Mouse (Mus musculus): ENCODE results near the gene Ppfibp2. TPM values are rescaled to one million over a fixed set of nuclear protein-coding genes. Genes with fewer than 3 reads are reported as not detected.

Ppfibp2 gene
- polyA plus RNA-seq (2014; fragmentation: Nextera tagmentation; extraction: Ambion mirVana), result 3.2 and 4.2 TPM in 2 replicates

GRCm38 (mm10) chr7:107594857-107595402 is at the start of gene Ppfibp2:
Gene Ppfibp2, plus strand, starts transcription at chr7:107595207.
- Histone ChIP-seq H3K4me2 (ENCODE audit: low read depth, low read length, severe bottlenecking) (peak within 1 kb of the TSS; percentile 77), H3K27me3 (ENCODE audit: control insufficient read depth, insufficient read depth, low read length) (no peaks in the 10 kb centered on the region; the same call in 1 of the 2 replicates), H3K4me3 (ENCODE audit: low read depth, low read length) (peak within 1 kb of the TSS; percentile 46), H3K9me3 (ENCODE audit: control insufficient read depth, low read length) (no peaks in the 10 kb centered on the region), H3K4me1 (replicated peaks; ENCODE audit: control insufficient read depth, insufficient read depth, low read length) (peaks cover 2% of the 10 kb centered on the region; the same call in 1 of the 2 replicates), H3K36me3 (ENCODE audit: control insufficient read depth, insufficient read depth, low read length) (no peaks in the 10 kb centered on the region), H3K9ac (ENCODE audit: low read length) (peak within 1 kb of the TSS; percentile 43), H3K27ac (ENCODE audit: low read depth, low read length) (no peak within 1 kb of the TSS)
- DNase-seq (ENCODE audit: low spot score) (peak; percentile 95), ATAC-seq (replicated peaks; ENCODE audit: low FRiP score) (peak; percentile 99)
- WGBS, result under 1% methylated on average over 24 of the region's 24 CpGs

- no peaks in the 10 kb centered on the region for H3K36me3 ChIP-seq (ENCODE audit: control insufficient read depth, insufficient read depth, low read length)
- DNase-seq (ENCODE audit: low spot score) (no peak), ATAC-seq (replicated peaks; ENCODE audit: low FRiP score) (no peak)
- no peak overlapping the region for H3K4me2 ChIP-seq (ENCODE audit: low read depth, low read length, severe bottlenecking)
- WGBS, result 90% methylated on average over 3 of the region's 3 CpGs
- H3K27ac ChIP-seq (ENCODE audit: low read depth, low read length), result no peak overlapping the region
- no peaks in the 10 kb centered on the region for H3K4me1 ChIP-seq (replicated peaks; ENCODE audit: control insufficient read depth, insufficient read depth, low read length)
- no peak overlapping the region for H3K4me3 ChIP-seq (ENCODE audit: low read depth, low read length)
- no peak overlapping the region for H3K9ac ChIP-seq (ENCODE audit: low read length)
- no peaks in the 10 kb centered on the region for H3K27me3 ChIP-seq (ENCODE audit: control insufficient read depth, insufficient read depth, low read length)
- H3K9me3 ChIP-seq (ENCODE audit: control insufficient read depth, low read length), result no peaks in the 10 kb centered on the region
Measured at GRCm38 (mm10) chr7:107547872-107548271, 47.1 kb upstream of the Ppfibp2 start.

- Histone ChIP-seq H3K36me3 (ENCODE audit: control insufficient read depth, insufficient read depth, low read length) (no peaks in the 10 kb centered on the region), H3K27me3 (ENCODE audit: control insufficient read depth, insufficient read depth, low read length) (no peaks in the 10 kb centered on the region), H3K27ac (ENCODE audit: low read depth, low read length) (no peak overlapping the region), H3K9ac (ENCODE audit: low read length) (no peak overlapping the region), H3K4me3 (ENCODE audit: low read depth, low read length) (no peak overlapping the region), H3K4me1 (replicated peaks; ENCODE audit: control insufficient read depth, insufficient read depth, low read length) (no peaks in the 10 kb centered on the region), H3K9me3 (ENCODE audit: control insufficient read depth, low read length) (no peaks in the 10 kb centered on the region), H3K4me2 (ENCODE audit: low read depth, low read length, severe bottlenecking) (no peak overlapping the region)
- no peak for ATAC-seq (replicated peaks; ENCODE audit: low FRiP score)
- no peak for DNase-seq (ENCODE audit: low spot score)
- 78% methylated on average over 1 of the region's 1 CpGs for WGBS
Measured at GRCm38 (mm10) chr7:107553461-107553860, 41.5 kb upstream of the Ppfibp2 start.

GRCm38 (mm10) chr7:107555906-107556305 is 39.1 kb upstream of the Ppfibp2 start:
- no peak for ATAC-seq (replicated peaks; ENCODE audit: low FRiP score)

GRCm38 (mm10) chr7:107560675-107561074 is 34.3 kb upstream of the Ppfibp2 start:
- ATAC-seq (replicated peaks; ENCODE audit: low FRiP score), result no peak
- Histone ChIP-seq H3K36me3 (ENCODE audit: control insufficient read depth, insufficient read depth, low read length) (no peaks in the 10 kb centered on the region), H3K4me2 (ENCODE audit: low read depth, low read length, severe bottlenecking) (no peak overlapping the region), H3K4me3 (ENCODE audit: low read depth, low read length) (no peak overlapping the region), H3K9me3 (ENCODE audit: control insufficient read depth, low read length) (no peaks in the 10 kb centered on the region), H3K27ac (ENCODE audit: low read depth, low read length) (no peak overlapping the region), H3K27me3 (ENCODE audit: control insufficient read depth, insufficient read depth, low read length) (no peaks in the 10 kb centered on the region), H3K9ac (ENCODE audit: low read length) (no peak overlapping the region), H3K4me1 (replicated peaks; ENCODE audit: control insufficient read depth, insufficient read depth, low read length) (no peaks in the 10 kb centered on the region)
- 86% methylated on average over 2 of the region's 2 CpGs for WGBS
- no peak for DNase-seq (ENCODE audit: low spot score)

More at GRCm38 (mm10) chr7:107555906-107556305, 39.1 kb upstream of the Ppfibp2 start:
- no peak overlapping the region for H3K4me3 ChIP-seq (ENCODE audit: low read depth, low read length)
- H3K4me1 ChIP-seq (replicated peaks; ENCODE audit: control insufficient read depth, insufficient read depth, low read length), result no peaks in the 10 kb centered on the region
- 75% methylated on average over 3 of the region's 3 CpGs for WGBS
- no peaks in the 10 kb centered on the region for H3K9me3 ChIP-seq (ENCODE audit: control insufficient read depth, low read length)
- H3K9ac ChIP-seq (ENCODE audit: low read length), result no peak overlapping the region
- no peaks in the 10 kb centered on the region for H3K27me3 ChIP-seq (ENCODE audit: control insufficient read depth, insufficient read depth, low read length)
- H3K36me3 ChIP-seq (ENCODE audit: control insufficient read depth, insufficient read depth, low read length), result no peaks in the 10 kb centered on the region
- H3K27ac ChIP-seq (ENCODE audit: low read depth, low read length), result no peak overlapping the region
- no peak overlapping the region for H3K4me2 ChIP-seq (ENCODE audit: low read depth, low read length, severe bottlenecking)
- no peak for DNase-seq (ENCODE audit: low spot score)

GRCm38 (mm10) chr7:107561584-107561983 is 33.4 kb upstream of the Ppfibp2 start:
- Histone ChIP-seq H3K4me1 (replicated peaks; ENCODE audit: control insufficient read depth, insufficient read depth, low read length) (no peaks in the 10 kb centered on the region), H3K36me3 (ENCODE audit: control insufficient read depth, insufficient read depth, low read length) (no peaks in the 10 kb centered on the region), H3K9ac (ENCODE audit: low read length) (no peak overlapping the region), H3K4me2 (ENCODE audit: low read depth, low read length, severe bottlenecking) (no peak overlapping the region), H3K27me3 (ENCODE audit: control insufficient read depth, insufficient read depth, low read length) (no peaks in the 10 kb centered on the region), H3K4me3 (ENCODE audit: low read depth, low read length) (no peak overlapping the region), H3K9me3 (ENCODE audit: control insufficient read depth, low read length) (no peaks in the 10 kb centered on the region), H3K27ac (ENCODE audit: low read depth, low read length) (no peak overlapping the region)
- no peak for ATAC-seq (replicated peaks; ENCODE audit: low FRiP score)
- DNase-seq (ENCODE audit: low spot score), result no peak
- 84% methylated on average over 3 of the region's 3 CpGs for WGBS

GRCm38 (mm10) chr7:107563727-107564126 is 31.3 kb upstream of the Ppfibp2 start:
- DNase-seq (ENCODE audit: low spot score), result no peak

GRCm38 (mm10) chr7:107567261-107567671 is 27.7 kb upstream of the Ppfibp2 start, which contains the start of gene Olfml1:
Gene Olfml1, plus strand, starts transcription at chr7:107567446.
- Histone ChIP-seq H3K27ac (ENCODE audit: low read depth, low read length) (no peak within 1 kb of the TSS), H3K4me3 (ENCODE audit: low read depth, low read length) (no peak within 1 kb of the TSS), H3K9ac (ENCODE audit: low read length) (no peak within 1 kb of the TSS), H3K4me2 (ENCODE audit: low read depth, low read length, severe bottlenecking) (no peak within 1 kb of the TSS), H3K9me3 (ENCODE audit: control insufficient read depth, low read length) (no peaks in the 10 kb centered on the region), H3K27me3 (ENCODE audit: control insufficient read depth, insufficient read depth, low read length) (no peaks in the 10 kb centered on the region), H3K4me1 (replicated peaks; ENCODE audit: control insufficient read depth, insufficient read depth, low read length) (no peaks in the 10 kb centered on the region), H3K36me3 (ENCODE audit: control insufficient read depth, insufficient read depth, low read length) (no peaks in the 10 kb centered on the region)
- DNase-seq (ENCODE audit: low spot score) (peak; percentile 62), ATAC-seq (replicated peaks; ENCODE audit: low FRiP score) (peak; percentile 58)
- WGBS, result 52% methylated on average over 7 of the region's 7 CpGs

More at GRCm38 (mm10) chr7:107563727-107564126, 31.3 kb upstream of the Ppfibp2 start:
- no peak overlapping the region for H3K27ac ChIP-seq (ENCODE audit: low read depth, low read length)
- no peaks in the 10 kb centered on the region for H3K36me3 ChIP-seq (ENCODE audit: control insufficient read depth, insufficient read depth, low read length)
- no peak overlapping the region for H3K4me2 ChIP-seq (ENCODE audit: low read depth, low read length, severe bottlenecking)
- no peak overlapping the region for H3K4me3 ChIP-seq (ENCODE audit: low read depth, low read length)
- H3K4me1 ChIP-seq (replicated peaks; ENCODE audit: control insufficient read depth, insufficient read depth, low read length), result no peaks in the 10 kb centered on the region
- ATAC-seq (replicated peaks; ENCODE audit: low FRiP score), result no peak
- H3K9ac ChIP-seq (ENCODE audit: low read length), result no peak overlapping the region
- 44% methylated on average over 2 of the region's 2 CpGs for WGBS
- no peaks in the 10 kb centered on the region for H3K9me3 ChIP-seq (ENCODE audit: control insufficient read depth, low read length)
- H3K27me3 ChIP-seq (ENCODE audit: control insufficient read depth, insufficient read depth, low read length), result no peaks in the 10 kb centered on the region

GRCm38 (mm10) chr7:107567674-107568073 is 27.3 kb upstream of the Ppfibp2 start:
- Histone ChIP-seq H3K27me3 (ENCODE audit: control insufficient read depth, insufficient read depth, low read length) (no peaks in the 10 kb centered on the region), H3K9ac (ENCODE audit: low read length) (no peak overlapping the region), H3K4me2 (ENCODE audit: low read depth, low read length, severe bottlenecking) (no peak overlapping the region), H3K4me3 (ENCODE audit: low read depth, low read length) (no peak overlapping the region), H3K4me1 (replicated peaks; ENCODE audit: control insufficient read depth, insufficient read depth, low read length) (no peaks in the 10 kb centered on the region), H3K27ac (ENCODE audit: low read depth, low read length) (no peak overlapping the region), H3K36me3 (ENCODE audit: control insufficient read depth, insufficient read depth, low read length) (no peaks in the 10 kb centered on the region), H3K9me3 (ENCODE audit: control insufficient read depth, low read length) (no peaks in the 10 kb centered on the region)
- DNase-seq (ENCODE audit: low spot score), result no peak
- no peak for ATAC-seq (replicated peaks; ENCODE audit: low FRiP score)
- 82% methylated on average over 5 of the region's 5 CpGs for WGBS
